Mouse (Mus musculus) bone marrow, adult 2 months (tissue): ENCODE data around the gene Bicral. TPM values are rescaled to one million over a fixed set of nuclear protein-coding genes. Genes with fewer than 3 reads are reported as not detected.

ENCODE experiments used
- H3K27ac ChIP-seq: fragments of 200-500 bp; 2 replicates; pipeline ENCODE4 v1.5.1; 2012; ENCODE audit warnings: low read depth, mild to moderate bottlenecking, control low read depth, inconsistent platforms, low read length; ENCODE audit not compliant: control insufficient read depth, poor library complexity, insufficient read depth
- H3K4me1 ChIP-seq: fragments of 200-500 bp; 2 replicates; pipeline ENCODE4 v1.6.1; 2011; ENCODE audit warnings: low read length; ENCODE audit not compliant: control insufficient read depth, insufficient read depth
- H3K4me3 ChIP-seq: fragments of 200-500 bp; replicated peaks from 2 replicates; pipeline ENCODE3; 2011; ENCODE audit warnings: mild to moderate bottlenecking, low read depth, low read length, control low read depth; ENCODE audit not compliant: control insufficient read depth
- CTCF ChIP-seq: fragments of 200-500 bp; IDR thresholded peaks from 2 replicates; pipeline ENCODE4 v1.5.1; 2011; ENCODE audit warnings: low read length, control low read depth; ENCODE audit not compliant: control insufficient read depth, insufficient read depth
- POLR2A ChIP-seq: fragments of 200-500 bp; IDR thresholded peaks from 2 replicates; pipeline ENCODE4 v1.6.1; 2011; ENCODE audit warnings: low read depth, mild to moderate bottlenecking, control low read depth, low read length, borderline replicate concordance; ENCODE audit not compliant: control insufficient read depth
- WGBS: fragments of 180-500 bp; shearing (Covaris S2); methylation state at CpG from one replicate; pipeline ENCODE4 v1.1.7; 2018; 5-methylcytosine and 5-hydroxymethylcytosine counted together
- polyA plus RNA-seq: library from polyadenylated mRNA; stranded (reverse); fragments of >200 nt; gene quantifications from 2 replicates; pipeline ENCODE4 v1.2.4, GENCODE M21; 2011; ENCODE audit warnings: low replicate concordance; ENCODE audit not compliant: missing spikeins, insufficient read depth, insufficient read length

Gene Bicral
- polyA plus RNA-seq, 1 experiment, result 16.0 TPM

- H3K27ac ChIP-seq, result no peak overlapping the region
- H3K4me3 ChIP-seq, result no peak overlapping the region
- TF ChIP-seq POLR2A (no peak), CTCF (no peak)
- H3K4me1 ChIP-seq, result no peaks in the 10 kb centered on the region
- WGBS, result 80% methylated on average over 2 of the region's 2 CpGs
Measured at GRCm38 (mm10) chr17:46843022-46843421, 15.3 kb downstream of the Bicral start.

GRCm38 (mm10) chr17:46840304-46841010, 17.8 kb downstream of the Bicral start:
- Histone ChIP-seq H3K27ac (no peak overlapping the region), H3K4me3 (no peak overlapping the region), H3K4me1 (no peaks in the 10 kb centered on the region)
- WGBS, result 93% methylated on average over 10 of the region's 10 CpGs
- TF ChIP-seq CTCF (no peak), POLR2A (no peak)

- WGBS, result 61% methylated on average over 7 of the region's 7 CpGs
- Histone ChIP-seq H3K27ac (no peak overlapping the region), H3K4me1 (no peaks in the 10 kb centered on the region), H3K4me3 (no peak overlapping the region)
- TF ChIP-seq POLR2A (no peak), CTCF (no peak)
Measured at GRCm38 (mm10) chr17:46838396-46838920, 19.8 kb downstream of the Bicral start.

- H3K4me1 ChIP-seq, result no peaks in the 10 kb centered on the region; the same call in 1 of the 2 replicates
- 89% methylated on average over 2 of the region's 2 CpGs for WGBS
- no peak overlapping the region for H3K27ac ChIP-seq
- H3K4me3 ChIP-seq, result no peak overlapping the region
- TF ChIP-seq CTCF (no peak), POLR2A (no peak)
Measured at GRCm38 (mm10) chr17:46837897-46838296, 20.4 kb downstream of the Bicral start.

GRCm38 (mm10) chr17:46835093-46835715, 23.1 kb downstream of the Bicral start:
- Histone ChIP-seq H3K4me1 (peaks cover 2% of the 10 kb centered on the region; the same call in 1 of the 2 replicates), H3K27ac (0 out of 2 replicates have a peak overlapping the region, but pooled peaks have one; percentile 17), H3K4me3 (no peak overlapping the region)
- 54% methylated on average over 6 of the region's 6 CpGs for WGBS
- TF ChIP-seq CTCF, result no peak

- WGBS, result 60% methylated on average over 4 of the region's 4 CpGs
- H3K4me3 ChIP-seq, result no peak overlapping the region
- no peak for TF ChIP-seq POLR2A
- H3K4me1 ChIP-seq, result peaks cover 4% of the 10 kb centered on the region; the same call in 1 of the 2 replicates
- H3K27ac ChIP-seq, result no peak overlapping the region
Measured at GRCm38 (mm10) chr17:46832981-46833305, 25.3 kb downstream of the Bicral start.

GRCm38 (mm10) chr17:46832101-46832980, 25.9 kb downstream of the Bicral start:
- TF ChIP-seq CTCF (no peak), POLR2A (no peak)
- H3K27ac ChIP-seq, result no peak overlapping the region
- H3K4me1 ChIP-seq, result peaks cover 4% of the 10 kb centered on the region; the same call in 1 of the 2 replicates
- WGBS, result 68% methylated on average over 11 of the region's 11 CpGs
- no peak overlapping the region for H3K4me3 ChIP-seq

- peak overlapping the region; percentile 37 for H3K4me3 ChIP-seq
- peak overlapping the region; percentile 72 for H3K27ac ChIP-seq
- 19% methylated on average over 11 of the region's 11 CpGs for WGBS
- TF ChIP-seq CTCF, result no peak
- TF ChIP-seq POLR2A, result no peak
- peaks cover 4% of the 10 kb centered on the region; the same call in 1 of the 2 replicates for H3K4me1 ChIP-seq
Measured at GRCm38 (mm10) chr17:46829856-46830535, 28.3 kb downstream of the Bicral start.
